Mouse (Mus musculus) left cerebral cortex, adult 9 months (tissue): ENCODE measurements around the gene Pde6b.

Experiments
- DNase-seq, 2 experiments: peaks; one replicate each; pipeline ENCODE4 v3.0.0; 2022; ENCODE audit warnings: low spot score in 2 of 2

The Pde6b gene

DNA sequence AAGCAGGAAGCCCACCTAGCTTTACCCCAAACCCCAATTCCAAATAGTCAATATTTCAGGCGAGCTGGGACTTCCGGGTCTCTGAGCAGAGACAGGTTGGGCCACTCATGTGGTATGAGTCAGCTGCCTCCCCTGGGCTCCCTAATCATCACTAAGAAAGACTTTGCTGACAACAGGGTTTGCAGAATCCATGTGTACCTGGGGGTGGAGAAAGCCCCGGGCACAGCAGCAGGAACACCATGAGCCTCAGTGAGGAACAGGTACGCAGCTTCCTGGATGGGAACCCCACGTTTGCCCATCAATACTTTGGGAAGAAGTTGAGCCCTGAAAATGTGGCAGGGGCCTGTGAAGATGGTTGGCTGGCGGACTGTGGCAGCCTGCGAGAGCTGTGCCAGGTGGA lies at the start of gene Pde6b:
Pde6b (plus strand) TSS at position 191 of the 400 bp plus-strand sequence.
- DNase-seq: no peak

DNA sequence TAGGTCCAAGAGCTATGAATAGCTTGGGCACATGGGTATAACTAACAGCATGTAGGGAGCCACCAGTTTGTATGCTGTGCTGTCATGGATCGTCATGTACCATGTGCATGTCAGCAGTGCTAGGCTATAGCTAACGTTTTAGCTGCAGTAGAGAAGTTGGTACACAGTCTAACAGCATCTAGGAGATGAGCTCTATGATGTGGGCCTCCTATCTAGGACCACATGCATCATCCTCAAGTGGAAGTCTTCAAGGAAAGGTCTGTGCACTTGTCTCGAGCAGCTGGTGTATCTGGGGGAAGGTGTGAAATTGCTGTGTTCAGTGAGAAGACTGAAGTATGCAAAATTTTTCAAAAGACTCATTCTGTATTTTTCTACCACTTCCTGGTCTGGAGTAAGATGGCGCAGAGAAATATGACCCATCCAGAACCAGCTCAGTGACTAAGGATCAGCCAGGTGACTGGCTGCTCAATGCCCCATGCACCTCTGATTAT lies 44.5 kb upstream of the Pde6b start:
- DNase-seq: peak in 1 of 2 experiments; percentile 28

DNA sequence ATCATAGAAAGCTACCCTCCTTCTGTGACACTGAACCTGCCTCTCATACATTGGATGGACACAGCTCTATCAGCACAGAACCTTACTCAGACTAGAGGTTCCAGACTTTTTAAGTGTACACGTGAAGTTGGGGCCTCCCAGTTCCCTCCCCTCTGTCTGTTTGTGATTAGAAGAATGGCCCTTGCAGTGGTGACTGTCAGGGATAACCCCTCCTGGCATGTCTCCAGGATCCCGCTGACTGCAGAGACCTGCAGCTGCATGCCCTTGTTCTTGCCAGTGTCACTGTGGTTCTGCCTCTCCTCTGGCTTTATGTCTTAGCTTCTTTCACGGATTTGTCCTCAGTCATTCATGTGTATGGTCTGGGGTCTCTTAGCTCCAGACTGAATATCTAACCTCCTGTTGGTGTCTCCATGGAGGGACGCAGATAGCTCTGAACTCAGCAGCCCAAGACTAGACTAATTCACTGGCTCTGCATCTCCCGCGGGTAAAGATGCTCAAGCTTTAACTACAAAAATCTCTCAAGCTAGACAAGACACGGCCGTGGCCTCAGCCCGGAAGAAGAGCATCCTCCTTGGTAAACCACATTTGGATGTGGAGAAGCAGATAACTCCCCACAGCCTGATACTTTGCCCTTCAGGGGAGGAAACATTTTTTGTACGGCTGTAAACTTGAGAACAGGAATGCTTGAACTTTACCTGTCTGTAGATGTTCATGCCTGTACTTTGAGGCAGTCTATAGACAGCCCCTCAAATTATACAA lies 42.7 kb upstream of the Pde6b start:
- DNase-seq: no peak

DNA sequence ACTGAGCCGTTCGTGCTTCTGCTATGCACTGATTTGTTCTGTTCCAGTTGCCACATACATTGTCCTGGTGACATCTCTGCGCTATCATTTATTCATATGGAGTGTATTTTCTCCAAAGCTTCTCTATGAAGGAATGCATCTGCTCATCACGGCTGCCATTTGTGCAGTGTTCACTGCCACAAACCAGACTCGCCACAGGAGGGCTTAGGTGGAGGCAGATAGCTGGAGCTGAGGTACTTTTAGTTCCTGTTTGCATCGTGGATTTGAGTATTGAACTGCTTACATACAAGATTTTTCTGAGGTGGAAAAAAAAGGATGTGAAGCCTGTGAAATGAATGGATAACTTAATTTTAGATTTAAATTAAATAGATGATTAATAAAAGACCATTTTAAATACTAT lies 40.3 kb upstream of the Pde6b start:
- no peak for DNase-seq

DNA sequence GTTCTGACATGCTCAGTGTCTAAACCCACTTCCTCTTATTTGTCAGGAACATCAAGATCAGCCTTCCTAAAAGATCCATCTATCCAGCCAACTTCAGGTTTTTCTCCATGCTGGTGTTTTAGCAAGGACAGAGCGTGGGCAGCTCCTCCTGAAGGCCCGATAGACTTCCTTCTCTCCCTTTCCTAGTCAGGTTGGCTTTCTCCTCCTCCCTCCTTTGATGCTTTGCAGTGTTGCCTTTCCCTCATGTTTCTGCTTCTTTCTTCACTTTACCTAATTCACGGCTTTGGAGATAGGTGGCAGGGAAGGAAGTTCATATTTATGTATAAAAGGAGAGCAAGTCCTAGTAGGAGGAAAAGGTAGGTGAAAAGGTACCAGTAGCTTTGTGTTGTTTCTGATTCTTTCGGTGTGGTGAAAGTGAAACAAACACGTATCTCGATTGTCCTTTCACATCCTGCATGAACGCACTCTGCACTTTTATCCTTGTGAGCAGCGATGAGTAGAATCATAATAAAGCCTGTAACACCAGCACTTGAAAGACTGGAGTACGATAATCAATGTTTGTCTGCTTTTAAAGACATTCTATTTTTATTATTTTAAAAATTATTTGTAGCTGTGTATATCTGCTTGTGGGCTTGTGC lies 38.6 kb upstream of the Pde6b start:
- no peak for DNase-seq

DNA sequence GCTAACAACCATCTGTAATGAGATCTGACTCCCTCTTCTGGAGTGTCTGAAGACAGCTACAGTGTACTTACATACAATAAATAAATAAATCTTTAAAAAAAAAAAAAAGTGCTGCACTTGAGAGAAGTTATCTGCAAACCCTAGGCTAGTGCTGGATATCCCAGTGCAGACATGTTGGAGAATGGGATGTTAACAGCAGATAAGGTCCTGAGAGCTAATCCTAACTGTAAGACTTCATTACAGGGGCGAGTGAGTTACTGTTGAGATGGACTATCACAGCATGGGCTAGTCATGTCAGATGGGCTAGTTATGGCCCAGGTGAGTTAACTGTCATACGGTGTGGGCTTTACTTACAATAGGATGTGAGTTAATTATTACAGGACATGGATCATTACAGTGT lies 34.1 kb upstream of the Pde6b start:
- DNase-seq: no peak

DNA sequence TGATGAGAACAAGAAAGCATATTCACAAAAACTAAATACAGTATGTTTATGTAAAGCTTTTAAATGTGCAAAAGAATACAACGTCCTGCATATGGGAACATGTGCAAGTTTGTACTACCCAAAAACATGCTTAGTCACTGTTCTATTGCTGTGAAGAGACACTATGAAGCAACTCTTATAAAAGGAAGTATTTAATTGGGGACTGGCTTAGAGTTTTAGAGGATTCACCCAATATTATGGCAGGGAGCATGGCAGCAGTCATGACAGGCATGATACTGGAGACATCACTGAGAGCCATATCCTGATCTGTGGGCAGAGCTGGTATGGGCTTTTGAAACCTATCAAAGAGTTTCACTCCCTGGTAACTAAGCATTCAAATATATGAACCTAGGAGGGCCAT lies 30.3 kb upstream of the Pde6b start:
- no peak for DNase-seq

DNA sequence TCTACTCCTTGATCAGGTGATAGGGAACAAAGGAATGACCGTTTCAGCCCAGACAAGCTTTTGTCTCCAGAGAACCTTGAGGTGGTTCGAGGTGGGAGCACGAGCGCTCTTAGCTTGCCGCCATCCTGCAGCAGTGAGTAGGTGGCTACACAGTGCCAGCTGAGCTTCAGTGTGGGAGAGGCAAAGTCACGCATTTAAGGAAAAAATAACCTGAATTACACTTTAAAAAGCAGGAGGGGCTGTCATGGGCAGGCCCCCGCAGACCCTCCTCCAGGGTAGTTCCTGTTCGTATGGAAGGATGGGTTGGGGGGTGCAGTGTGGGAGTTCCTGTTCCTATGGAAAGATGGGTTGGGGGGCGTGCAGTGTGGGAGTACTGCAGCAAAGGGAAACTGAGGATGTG lies 28.7 kb upstream of the Pde6b start:
- peak; percentile 67 to 69 for DNase-seq

DNA sequence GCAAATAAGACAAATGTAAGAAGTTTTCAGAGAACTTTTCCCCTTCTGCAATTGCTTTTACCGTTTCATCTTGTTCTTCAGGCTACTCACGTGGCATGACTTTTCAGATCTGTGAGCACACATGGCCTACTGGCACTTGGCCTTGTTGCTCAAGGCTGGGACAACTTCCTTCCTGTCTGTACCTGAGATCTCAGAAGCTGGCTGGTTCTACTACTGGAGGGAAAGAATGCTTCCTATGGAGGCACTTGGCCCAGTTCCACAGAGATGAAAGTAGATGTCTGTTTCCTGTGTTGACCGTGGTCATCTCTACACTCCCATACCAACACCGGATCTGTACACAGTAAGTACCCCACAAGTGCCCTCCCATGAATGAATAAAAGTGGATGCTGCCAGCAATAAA lies 28.0 kb upstream of the Pde6b start:
- DNase-seq: no peak

DNA sequence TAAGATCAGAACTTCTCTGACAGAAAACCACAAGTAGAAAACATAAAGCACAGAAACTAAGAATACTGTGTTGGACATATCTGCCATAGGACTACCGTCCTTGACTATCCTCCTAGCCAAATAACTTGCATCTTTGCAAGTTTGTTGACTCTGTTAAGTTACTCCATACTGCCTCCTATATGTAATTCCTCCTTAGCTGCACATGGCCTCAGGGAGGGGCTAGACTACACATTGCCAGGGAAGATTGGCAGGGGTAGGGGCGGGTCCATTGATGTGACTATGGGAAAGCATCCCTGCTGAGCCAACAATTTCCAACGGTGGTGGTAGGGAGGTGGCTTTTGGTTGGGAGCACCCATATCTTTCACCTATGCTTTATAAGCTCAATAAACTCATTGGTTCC lies 25.9 kb upstream of the Pde6b start:
- no peak for DNase-seq

DNA sequence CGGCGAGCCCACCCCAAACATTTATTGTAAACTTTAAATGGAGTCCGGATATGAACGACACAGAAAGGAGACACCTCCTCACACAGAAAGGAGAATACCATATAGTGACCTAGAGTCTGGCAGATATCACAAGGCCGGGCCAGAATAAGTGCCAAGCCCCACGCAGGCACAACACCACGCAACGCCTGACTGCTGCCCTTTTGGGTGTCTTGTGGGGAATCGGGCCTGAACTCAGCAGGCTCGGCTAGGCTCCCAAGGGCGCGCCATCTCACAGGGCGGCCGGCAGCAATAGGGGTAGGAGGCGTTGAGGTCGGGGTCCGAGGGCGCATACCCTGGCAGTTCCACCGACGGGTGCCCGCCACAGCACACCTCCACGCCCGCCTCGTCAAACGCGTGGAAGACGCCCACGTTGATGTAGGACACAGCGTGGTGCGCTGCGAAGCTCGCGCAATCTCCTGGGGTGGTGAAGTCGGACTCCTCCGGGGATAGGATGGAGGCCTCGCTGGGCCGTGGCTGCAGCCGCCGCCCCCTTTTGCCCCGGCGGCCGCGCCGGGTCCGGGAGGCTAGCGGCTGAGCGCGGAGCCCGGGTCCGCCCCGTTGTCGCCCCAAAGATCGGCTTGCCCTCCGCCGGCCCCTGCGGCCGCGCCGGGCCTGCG lies 21.7 kb upstream of the Pde6b start:
- peak in 1 of 2 experiments; percentile 36 for DNase-seq

DNA sequence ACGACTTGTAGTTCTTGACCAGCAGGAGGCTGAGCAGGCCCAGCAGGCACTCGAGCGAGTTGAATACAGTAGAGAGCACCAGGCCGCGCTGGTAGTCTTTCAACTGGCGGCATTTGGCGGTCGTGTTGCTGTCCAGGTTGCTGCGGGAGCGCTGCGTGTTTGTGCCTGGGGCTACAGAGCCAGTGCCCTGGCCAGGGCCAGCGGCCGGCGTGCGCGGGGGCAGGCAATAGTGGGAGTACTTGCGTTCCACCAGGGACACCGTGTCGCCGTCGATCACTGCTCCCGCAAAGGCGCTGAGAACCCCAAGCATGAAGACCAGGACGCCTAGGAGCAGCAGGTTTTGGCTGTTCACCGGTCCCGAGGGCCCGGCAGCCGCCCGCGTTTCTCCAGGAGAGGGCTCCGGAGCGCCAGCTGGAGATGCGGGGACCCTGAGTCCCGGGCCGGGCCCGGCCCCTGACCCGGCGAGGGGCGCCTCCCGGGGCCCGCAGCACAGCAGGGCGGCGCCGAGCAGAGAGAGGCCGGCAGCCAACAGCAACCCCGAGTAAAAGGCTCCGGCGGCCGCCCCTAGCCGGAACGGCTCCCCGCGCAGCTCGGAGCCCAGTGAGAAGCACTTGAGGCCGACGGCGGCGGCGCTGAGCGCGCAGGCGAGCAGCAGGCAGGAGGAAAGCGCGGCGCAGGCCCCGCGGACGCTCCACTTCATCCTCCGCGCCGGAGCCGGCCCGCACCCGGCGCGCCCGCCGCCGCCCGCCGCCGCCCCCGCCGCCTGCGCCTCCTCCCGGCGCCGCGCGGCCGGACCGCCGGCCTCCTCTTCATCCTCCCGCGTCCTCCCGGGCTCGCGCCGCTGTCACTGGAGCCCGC lies 21.0 kb upstream of the Pde6b start:
- DNase-seq: peak in 1 of 2 experiments; percentile 40

DNA sequence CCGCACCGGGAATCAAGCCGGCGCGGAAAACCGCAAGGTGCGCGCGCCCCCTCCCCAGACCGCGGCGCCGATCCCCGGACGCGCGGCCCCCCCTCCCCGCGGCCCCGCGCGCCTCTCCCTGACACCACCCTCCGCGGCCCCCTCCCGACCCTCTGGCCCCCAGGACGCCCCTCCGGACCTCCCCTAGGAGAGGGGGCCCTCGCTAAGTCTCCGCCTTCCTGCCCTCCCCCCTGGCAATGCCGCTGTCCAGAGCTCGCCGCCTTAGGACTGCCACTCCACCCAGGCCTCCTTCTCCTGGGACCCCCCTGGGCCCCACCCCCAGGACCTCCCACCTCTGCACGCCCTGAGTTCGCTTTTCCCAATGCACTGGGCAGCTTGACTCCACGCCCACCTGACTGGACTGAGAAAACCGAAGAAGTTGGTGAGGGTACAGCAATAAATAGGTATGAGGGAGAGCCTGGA lies 20.3 kb upstream of the Pde6b start, which contains the start of gene Gm42517:
Gm42517 (minus strand) TSS at position 52 of the 462 bp plus-strand sequence.
- DNase-seq: no peak

DNA sequence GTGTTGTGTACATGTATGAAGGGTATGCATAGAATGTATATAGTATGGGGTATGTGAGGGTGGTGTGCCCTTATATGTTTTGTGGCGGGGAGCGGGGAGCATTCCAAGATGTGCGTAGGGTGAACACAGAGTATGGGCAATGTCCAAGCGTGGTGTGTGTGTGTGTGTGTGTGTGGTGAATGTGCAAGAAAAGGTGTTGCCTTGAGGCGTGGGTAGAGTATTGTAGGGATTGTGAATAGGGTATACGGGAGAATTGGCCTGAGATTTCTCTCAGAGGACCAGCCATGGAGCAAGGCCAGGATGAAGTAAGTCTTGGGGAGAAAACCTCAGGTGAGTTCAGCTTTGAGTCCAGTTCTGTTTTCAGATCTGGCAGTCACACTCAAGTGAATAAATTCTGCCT lies 19.7 kb upstream of the Pde6b start:
- DNase-seq: peak in 1 of 2 experiments; percentile 62

DNA sequence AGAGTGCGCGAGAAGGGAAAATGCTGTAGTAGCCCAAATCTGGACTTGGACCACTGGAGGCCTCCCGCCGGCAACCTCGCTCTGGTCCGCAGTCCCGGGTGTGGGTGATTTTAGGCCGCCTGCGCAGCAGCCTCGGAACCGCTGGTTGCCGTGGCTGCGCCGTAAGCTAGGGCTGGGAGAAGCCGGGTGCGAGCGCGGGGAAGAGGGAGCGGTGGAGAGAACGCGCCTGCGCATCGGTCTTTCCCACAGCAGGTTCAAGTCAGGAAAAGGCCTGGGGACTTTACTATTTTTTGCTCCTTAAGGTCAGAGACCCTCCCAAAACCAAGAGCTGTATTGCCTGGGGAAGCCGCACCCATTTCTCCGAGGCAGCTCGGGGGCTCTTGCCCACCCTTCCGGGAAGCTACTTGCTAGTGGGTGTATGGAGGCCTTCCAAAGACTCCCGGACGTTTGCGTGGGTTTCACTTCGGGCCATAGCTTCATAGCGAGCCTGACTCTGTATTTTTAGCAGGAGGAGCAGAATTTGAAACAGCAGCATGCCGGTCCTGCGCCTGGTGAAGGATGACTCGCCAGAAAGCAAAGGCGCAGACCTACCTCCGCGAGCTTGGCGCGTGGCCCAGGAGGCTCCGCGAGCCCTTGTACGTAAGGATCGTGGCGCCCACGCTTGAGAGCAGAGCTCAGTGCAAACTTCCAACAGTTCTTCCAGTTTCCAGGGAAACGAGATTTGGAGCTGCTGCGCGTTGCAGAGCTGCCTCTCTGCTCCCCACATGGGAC lies 19.2 kb upstream of the Pde6b start:
- peak; percentile 84 to 93 for DNase-seq

DNA sequence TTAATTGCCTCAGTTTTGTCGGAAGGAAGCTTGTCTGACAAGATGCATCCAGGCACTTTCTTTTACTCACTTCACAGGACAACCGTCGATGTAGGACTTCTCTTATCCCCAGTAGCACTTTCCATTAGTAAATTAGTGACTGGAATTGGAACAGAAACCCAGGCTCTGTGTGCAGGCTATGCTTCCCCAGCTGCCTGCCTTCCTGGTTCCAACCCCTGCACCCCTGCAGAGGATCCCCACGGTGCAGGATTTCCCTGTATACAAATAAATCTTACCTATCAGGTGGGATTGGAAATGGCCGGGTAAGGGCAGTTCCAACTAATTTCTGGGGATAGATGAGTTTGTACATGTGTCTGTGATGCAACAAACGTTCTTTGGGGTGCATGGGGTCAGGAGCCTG lies 18.2 kb upstream of the Pde6b start:
- no peak for DNase-seq

DNA sequence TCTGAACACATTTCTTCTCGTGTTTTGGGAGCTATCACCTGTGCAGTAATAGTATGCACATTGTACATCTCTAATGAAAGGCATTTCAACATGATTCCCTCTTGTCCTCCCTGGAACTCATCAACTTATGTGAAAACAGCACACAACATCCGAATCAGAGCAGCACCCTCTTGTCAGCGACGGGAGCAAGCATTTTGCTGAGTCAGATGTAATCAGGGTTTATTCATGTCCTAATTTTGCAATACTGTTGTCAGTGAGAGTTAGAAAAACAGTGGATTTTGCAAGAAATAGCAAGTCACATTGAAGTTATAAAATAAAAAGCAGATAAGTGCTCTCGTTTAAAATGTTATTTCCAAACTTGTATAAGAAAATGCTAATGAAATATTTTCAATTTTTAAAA lies 14.1 kb upstream of the Pde6b start:
- DNase-seq: no peak

DNA sequence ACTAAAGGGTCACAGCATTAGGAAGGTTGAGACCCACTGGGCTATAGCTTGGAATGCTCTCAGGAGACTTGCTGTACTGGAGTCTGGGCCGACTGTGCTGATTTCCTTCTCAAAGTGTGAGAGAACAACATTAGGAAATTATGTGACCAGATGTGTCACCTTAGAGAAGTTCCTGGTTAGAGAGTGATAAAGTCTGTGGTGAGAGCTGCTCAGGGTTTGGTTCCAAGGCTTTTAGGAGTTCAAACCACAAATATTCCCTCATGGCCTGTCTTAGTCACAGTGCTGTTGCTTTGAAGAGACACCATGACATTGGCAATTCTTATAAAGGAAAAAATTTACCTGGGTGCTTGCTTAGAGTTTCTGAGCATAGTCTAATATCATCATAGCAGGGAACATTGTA lies 12.1 kb upstream of the Pde6b start:
- no peak for DNase-seq

DNA sequence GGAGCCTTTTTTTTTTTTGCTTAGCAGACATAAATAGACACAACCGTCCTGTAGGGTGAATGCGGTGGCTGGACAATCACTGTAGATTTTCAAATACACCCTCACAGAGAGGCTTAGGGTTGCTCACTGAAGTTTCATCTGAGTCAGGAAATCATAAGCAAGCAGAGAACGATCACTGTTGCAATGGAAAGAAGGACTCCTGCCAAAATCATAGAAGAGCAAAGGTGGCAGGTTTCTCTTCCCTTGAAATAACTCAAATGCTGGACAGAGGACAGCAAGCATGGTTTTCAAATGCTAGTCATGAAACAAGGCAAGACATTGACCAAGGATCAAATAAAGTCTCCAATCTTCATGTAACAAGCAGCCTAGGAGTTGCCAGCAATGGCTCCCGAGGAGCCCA lies 9.8 kb upstream of the Pde6b start:
- no peak for DNase-seq

DNA sequence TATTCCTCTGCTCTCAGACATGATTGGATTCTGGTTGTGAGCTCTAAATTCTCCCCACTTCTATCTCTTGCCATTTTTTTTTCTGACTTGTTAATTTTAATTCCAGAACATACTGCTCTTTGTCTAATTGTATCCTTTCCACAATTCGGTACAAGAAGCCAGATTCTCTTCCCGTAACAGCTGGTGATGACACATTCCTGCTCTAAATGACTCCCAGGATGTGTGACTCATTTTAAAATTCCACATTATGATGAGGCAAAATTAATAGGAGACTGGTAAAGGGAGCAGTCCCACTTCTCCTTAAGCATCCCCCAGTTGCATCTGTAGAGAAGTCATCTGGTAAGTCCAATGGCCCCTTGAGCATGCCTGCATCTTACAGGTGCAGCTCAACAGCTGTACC lies 2.6 kb upstream of the Pde6b start:
- peak; percentile 71 to 78 for DNase-seq

DNA sequence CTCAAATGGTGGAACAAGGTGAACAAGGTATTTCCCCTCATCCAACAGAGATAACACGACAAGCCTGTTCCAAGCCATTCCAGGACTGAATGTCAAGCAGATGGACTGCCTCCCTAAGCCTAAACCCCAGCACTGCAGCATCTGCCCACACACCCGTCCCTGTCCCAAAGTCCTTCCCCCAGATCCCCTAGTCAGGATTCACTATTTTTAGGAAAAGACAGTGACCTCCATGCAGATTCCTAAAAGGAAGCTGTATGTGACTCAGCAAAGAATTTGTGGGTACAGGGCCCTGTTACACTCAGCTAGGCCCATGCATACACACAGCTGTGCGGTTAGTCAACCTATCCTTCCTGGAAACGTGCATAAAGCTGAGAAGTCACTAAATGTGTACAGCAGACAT lies 1.7 kb upstream of the Pde6b start:
- no peak for DNase-seq
